Mouse (Mus musculus) retina, postnatal 7 days (tissue): ENCODE measurements around the gene Plcd3.

Experiments
- DNase-seq: peaks from one replicate; pipeline ENCODE4 v3.0.0-alpha.2; 2012; ENCODE audit warnings: low read depth, low spot score

Gene Plcd3

GRCm38 (mm10) chr11:103066191-103067050 lies 35.0 kb downstream of the Plcd3 start:
- no peak for DNase-seq

GRCm38 (mm10) chr11:103058499-103059085 lies 42.9 kb downstream of the Plcd3 start:
- DNase-seq, result no peak

- DNase-seq, result no peak
Measured at GRCm38 (mm10) chr11:103056636-103057035, 44.8 kb downstream of the Plcd3 start.

- DNase-seq, result peak; percentile 62
Measured at GRCm38 (mm10) chr11:103054798-103055197, 46.7 kb downstream of the Plcd3 start.

GRCm38 (mm10) chr11:103053191-103054076 lies 48.0 kb downstream of the Plcd3 start:
- DNase-seq, result no peak

- no peak for DNase-seq
Measured at GRCm38 (mm10) chr11:103052078-103052477, 49.4 kb downstream of the Plcd3 start.

- no peak for DNase-seq
Measured at GRCm38 (mm10) chr11:103051249-103051691, 50.2 kb downstream of the Plcd3 start.

- no peak for DNase-seq
Measured at GRCm38 (mm10) chr11:103050153-103050552, 51.3 kb downstream of the Plcd3 start.

GRCm38 (mm10) chr11:103049611-103050010 lies 51.8 kb downstream of the Plcd3 start:
- DNase-seq, result no peak

- DNase-seq, result no peak
Measured at GRCm38 (mm10) chr11:103046286-103046685, 55.2 kb downstream of the Plcd3 start.

- no peak for DNase-seq
Measured at GRCm38 (mm10) chr11:103043982-103044381, 57.5 kb downstream of the Plcd3 start.

GRCm38 (mm10) chr11:103042828-103043227 lies 58.6 kb downstream of the Plcd3 start:
- no peak for DNase-seq

- no peak for DNase-seq
Measured at GRCm38 (mm10) chr11:103038037-103038436, 63.4 kb downstream of the Plcd3 start.

- no peak for DNase-seq
Measured at GRCm38 (mm10) chr11:103036881-103037465, 64.5 kb downstream of the Plcd3 start.

GRCm38 (mm10) chr11:103035007-103035406 lies 66.5 kb downstream of the Plcd3 start:
- no peak for DNase-seq

- DNase-seq, result no peak
Measured at GRCm38 (mm10) chr11:103033030-103033429, 68.4 kb downstream of the Plcd3 start.

GRCm38 (mm10) chr11:103028176-103028891 lies 73.1 kb downstream of the Plcd3 start, which contains the start of the genes Nmt1 and Dcakd:
Gene Nmt1, plus strand, starts transcription at chr11:103028190.
Gene Dcakd, minus strand, starts transcription at chr11:103028333.
- peak; percentile 96 for DNase-seq

- no peak for DNase-seq
Measured at GRCm38 (mm10) chr11:103027570-103028175, 73.8 kb downstream of the Plcd3 start.

- DNase-seq, result no peak
Measured at GRCm38 (mm10) chr11:103026901-103027300, 74.6 kb downstream of the Plcd3 start.

- DNase-seq, result no peak
Measured at GRCm38 (mm10) chr11:103023974-103024373, 77.5 kb downstream of the Plcd3 start.
